Mouse (Mus musculus): ENCODE measurements at regions not wholly inside any gene's neighbourhood (a gene's known extent, or its start where the extent isn't known, plus 50 kb on each side); places are given as distances from the start of the nearest gene placed in this dataset.
"Not testable (repeated sequence)": the region's sequence is repeated elsewhere in the genome, so short reads cannot be mapped to it uniquely, and the experiment has no call there.

DNA sequence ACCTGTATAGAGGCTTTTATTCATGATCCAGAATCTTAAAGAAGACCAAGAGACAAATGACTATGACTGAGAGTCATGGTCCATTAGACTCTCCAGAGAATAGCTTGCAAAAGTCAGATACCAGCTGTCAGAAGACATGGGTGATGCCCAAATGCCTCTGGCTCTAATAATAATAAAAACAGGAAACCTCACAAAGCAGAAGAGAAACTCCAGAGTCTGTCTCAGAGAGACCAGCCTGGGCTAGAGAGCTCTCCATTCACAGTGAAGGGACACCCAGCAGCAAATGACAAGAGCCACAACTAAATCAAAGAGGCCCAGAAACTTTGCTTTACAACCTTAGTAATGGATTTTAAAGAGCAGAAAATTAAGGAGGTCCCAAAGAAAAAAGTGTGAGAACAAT lies 365.0 kb upstream of the Zfp703 start:
- Histone ChIP-seq H3K27ac (no peak overlapping the region), H3K36me3 (replicated peaks; ENCODE audit: control insufficient read depth, insufficient read depth) (no peaks in the 10 kb centered on the region), H3K27me3 (ENCODE audit: control insufficient read depth, insufficient read depth, low read length) (no peaks in the 10 kb centered on the region), H3K9me3 (ENCODE audit: control insufficient read depth, low read length) (peaks cover 6% of the 10 kb centered on the region; the same call in 1 of the 2 replicates), H3K4me2 (replicated peaks) (no peak overlapping the region), H3K9ac (no peak overlapping the region), H3K4me1 (replicated peaks; ENCODE audit: control insufficient read depth, insufficient read depth, low read length) (no peaks in the 10 kb centered on the region), H3K4me3 (replicated peaks; ENCODE audit: low read length) (no peak overlapping the region)
- DNase-seq (ENCODE audit: low spot score) (no peak), ATAC-seq (ENCODE audit: low FRiP score) (no peak)

DNA sequence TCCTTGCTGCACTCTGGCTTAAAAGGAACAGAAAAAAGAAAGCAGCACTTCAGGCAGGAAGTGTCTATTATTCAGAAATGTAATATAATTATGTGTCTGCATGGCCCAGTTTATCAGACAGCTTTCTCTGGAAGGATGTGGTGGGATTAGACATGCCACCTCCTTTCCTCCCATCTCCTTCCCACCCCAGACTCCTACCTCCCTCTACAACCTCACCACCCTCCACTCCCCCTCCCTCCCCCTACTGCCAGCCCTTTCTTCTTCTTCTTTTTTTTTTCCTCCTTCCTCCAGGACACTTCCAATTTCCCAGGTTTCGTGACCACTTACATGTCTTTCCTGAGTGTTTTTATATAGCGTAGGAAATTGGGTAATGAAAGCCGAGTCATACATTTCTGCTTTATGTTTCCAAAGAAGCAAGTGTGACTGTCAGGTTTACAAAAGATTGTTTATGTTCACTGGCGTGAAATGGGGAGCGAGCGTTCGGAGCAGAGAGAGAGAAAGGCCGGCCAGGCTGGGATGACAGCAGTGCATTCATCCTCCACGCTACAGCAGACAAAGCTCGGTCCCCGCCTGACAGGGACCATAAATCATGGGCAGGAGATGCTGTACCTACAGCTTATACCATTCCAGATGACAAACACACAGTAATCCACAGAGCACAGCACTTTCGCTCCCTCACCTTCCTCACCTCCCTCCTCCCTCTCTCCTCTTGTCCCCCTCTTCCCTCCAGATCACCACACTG lies 354.6 kb upstream of the Zfp703 start:
- Histone ChIP-seq H3K36me3 (replicated peaks; ENCODE audit: control insufficient read depth, insufficient read depth) (no peaks in the 10 kb centered on the region), H3K4me2 (replicated peaks) (peak overlapping the region; percentile 37), H3K9me3 (ENCODE audit: control insufficient read depth, low read length) (no peaks in the 10 kb centered on the region), H3K27me3 (ENCODE audit: control insufficient read depth, insufficient read depth, low read length) (no peaks in the 10 kb centered on the region), H3K4me3 (replicated peaks; ENCODE audit: low read length) (no peak overlapping the region), H3K9ac (peak overlapping the region; percentile 14; the same call in 1 of the 2 replicates), H3K27ac (peak overlapping the region; percentile 40), H3K4me1 (replicated peaks; ENCODE audit: control insufficient read depth, insufficient read depth, low read length) (peaks cover 33% of the 10 kb centered on the region)
- peak; percentile 86 for ATAC-seq (ENCODE audit: low FRiP score)
- 7% methylated on average over 12 of the region's 12 CpGs for WGBS
- DNase-seq (ENCODE audit: low spot score), result peak; percentile 74

DNA sequence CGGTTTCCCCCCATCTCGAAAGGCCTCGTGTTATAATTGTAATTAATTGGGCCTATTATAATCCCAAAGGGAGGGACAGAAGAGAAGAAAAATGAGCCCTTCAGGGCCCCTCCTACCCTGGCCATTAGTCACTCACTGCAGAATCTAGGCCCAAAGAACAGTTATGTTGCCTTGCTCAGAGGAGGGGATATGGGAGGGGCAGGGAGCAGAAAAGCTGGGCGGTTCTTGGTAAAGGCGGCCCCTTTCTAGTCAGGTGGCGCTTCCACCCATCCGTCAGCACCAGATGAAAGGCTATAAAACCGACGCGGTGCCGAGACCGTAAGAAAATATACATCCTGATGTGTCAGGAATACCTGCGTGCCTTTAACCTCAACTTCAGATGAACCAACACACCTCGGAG lies 350.9 kb upstream of the Zfp703 start:
- ATAC-seq (ENCODE audit: low FRiP score) (peak; percentile 31; the same call in 1 of the 2 replicates), DNase-seq (ENCODE audit: low spot score) (no peak)
- Histone ChIP-seq H3K36me3 (replicated peaks; ENCODE audit: control insufficient read depth, insufficient read depth) (no peaks in the 10 kb centered on the region), H3K9me3 (ENCODE audit: control insufficient read depth, low read length) (no peaks in the 10 kb centered on the region), H3K9ac (0 out of 2 replicates have a peak overlapping the region, but pooled peaks have one; percentile 9), H3K4me3 (replicated peaks; ENCODE audit: low read length) (no peak overlapping the region), H3K27me3 (ENCODE audit: control insufficient read depth, insufficient read depth, low read length) (no peaks in the 10 kb centered on the region), H3K4me1 (replicated peaks; ENCODE audit: control insufficient read depth, insufficient read depth, low read length) (peaks cover 36% of the 10 kb centered on the region), H3K4me2 (replicated peaks) (no peak overlapping the region), H3K27ac (peak overlapping the region; percentile 58; the same call in 1 of the 2 replicates)
- WGBS, result 54% methylated on average over 14 of the region's 14 CpGs

DNA sequence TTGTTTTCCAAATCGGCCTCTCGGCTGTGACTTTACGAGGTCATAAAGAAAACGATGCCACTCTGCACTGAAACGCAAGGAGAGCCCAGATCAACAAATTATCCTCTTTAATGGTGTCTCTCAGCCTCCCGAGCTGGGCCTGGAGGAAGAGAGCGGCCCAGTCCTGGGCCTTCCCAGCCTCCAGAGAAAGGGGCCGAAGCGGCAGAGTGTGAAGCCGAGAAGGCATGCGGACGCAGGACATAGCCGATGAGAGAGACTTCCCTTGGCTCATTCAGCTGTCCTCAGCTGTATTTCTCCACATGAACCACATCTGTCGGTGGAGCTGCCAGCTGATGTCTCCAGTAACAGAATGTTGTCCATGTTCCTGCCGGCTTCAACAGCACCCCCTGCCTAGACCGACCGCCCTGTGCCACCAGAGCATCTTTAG lies 350.5 kb upstream of the Zfp703 start:
- Histone ChIP-seq H3K4me2 (replicated peaks) (no peak overlapping the region), H3K9ac (0 out of 2 replicates have a peak overlapping the region, but pooled peaks have one; percentile 12), H3K9me3 (ENCODE audit: control insufficient read depth, low read length) (no peaks in the 10 kb centered on the region), H3K27me3 (ENCODE audit: control insufficient read depth, insufficient read depth, low read length) (no peaks in the 10 kb centered on the region), H3K27ac (peak overlapping the region; percentile 58), H3K4me3 (replicated peaks; ENCODE audit: low read length) (no peak overlapping the region), H3K4me1 (replicated peaks; ENCODE audit: control insufficient read depth, insufficient read depth, low read length) (peaks cover 35% of the 10 kb centered on the region), H3K36me3 (replicated peaks; ENCODE audit: control insufficient read depth, insufficient read depth) (no peaks in the 10 kb centered on the region)
- ATAC-seq (ENCODE audit: low FRiP score) (no peak), DNase-seq (ENCODE audit: low spot score) (no peak)
- 46% methylated on average over 17 of the region's 17 CpGs for WGBS

DNA sequence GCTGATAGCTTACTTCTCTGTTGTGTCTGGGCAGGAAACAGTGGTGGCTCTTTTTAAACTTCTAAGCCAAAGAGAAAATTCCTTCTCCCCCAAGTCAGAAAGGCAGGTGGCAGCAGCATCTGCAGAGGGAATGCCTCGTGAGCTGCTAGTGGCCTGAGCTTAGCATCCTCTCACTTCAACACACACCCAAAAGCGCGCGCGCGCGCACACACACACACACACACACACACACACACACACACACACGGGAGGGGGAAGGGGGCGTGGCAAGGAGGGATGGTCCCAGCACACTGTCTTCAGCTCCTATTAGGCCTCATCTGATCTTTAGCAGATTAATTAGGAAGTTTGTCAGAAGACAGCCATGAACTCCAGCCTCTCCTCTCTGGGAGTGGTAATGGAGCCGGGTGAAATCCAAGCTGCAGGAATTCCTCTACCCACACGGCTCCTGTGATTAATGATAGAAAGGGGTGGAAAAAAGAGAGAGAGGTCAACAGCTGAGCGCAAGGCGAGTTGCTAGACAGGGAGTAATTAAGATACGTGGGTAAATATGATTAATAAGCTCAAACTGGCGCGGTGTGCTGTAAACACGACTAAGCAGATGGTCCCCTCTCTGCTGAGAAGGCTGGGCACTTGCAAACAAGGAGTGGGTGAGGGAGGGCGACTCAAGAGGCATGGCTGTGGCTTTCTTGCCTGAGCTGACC lies 349.8 kb upstream of the Zfp703 start:
- ATAC-seq (ENCODE audit: low FRiP score) (no peak), DNase-seq (ENCODE audit: low spot score) (peak; percentile 25)
- no peaks in the 10 kb centered on the region for H3K36me3 ChIP-seq (replicated peaks; ENCODE audit: control insufficient read depth, insufficient read depth)
- no peaks in the 10 kb centered on the region for H3K9me3 ChIP-seq (ENCODE audit: control insufficient read depth, low read length)
- no peaks in the 10 kb centered on the region for H3K27me3 ChIP-seq (ENCODE audit: control insufficient read depth, insufficient read depth, low read length)
- WGBS, result 46% methylated on average over 18 of the region's 18 CpGs
- no peak overlapping the region for H3K4me3 ChIP-seq (replicated peaks; ENCODE audit: low read length)
- no peak overlapping the region for H3K9ac ChIP-seq
- H3K4me2 ChIP-seq (replicated peaks), result no peak overlapping the region
- H3K4me1 ChIP-seq (replicated peaks; ENCODE audit: control insufficient read depth, insufficient read depth, low read length), result peaks cover 28% of the 10 kb centered on the region
- peak overlapping the region; percentile 58 for H3K27ac ChIP-seq

DNA sequence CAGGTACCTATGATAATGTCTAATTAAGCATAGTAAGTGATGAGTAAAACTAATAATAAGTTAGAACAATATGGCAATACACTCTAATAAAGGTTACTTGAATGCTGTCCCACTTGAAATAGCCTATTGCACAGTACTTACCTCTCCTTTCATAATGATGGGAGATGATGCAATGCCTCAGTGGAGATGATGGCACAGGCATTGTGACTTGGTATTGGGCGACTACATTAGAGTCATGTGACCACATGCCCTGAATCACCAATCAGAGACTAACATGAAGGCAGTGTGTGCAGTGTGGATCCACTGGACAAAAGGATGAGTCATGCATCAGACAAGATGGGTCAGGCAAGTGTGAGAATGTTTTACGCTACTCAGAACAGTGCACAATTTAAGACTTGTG lies 346.6 kb upstream of the Zfp703 start:
- Histone ChIP-seq H3K27ac (no peak overlapping the region), H3K36me3 (replicated peaks; ENCODE audit: control insufficient read depth, insufficient read depth) (no peaks in the 10 kb centered on the region), H3K4me3 (replicated peaks; ENCODE audit: low read length) (no peak overlapping the region), H3K9ac (no peak overlapping the region), H3K4me2 (replicated peaks) (no peak overlapping the region), H3K4me1 (replicated peaks; ENCODE audit: control insufficient read depth, insufficient read depth, low read length) (peaks cover 20% of the 10 kb centered on the region), H3K9me3 (ENCODE audit: control insufficient read depth, low read length) (no peaks in the 10 kb centered on the region), H3K27me3 (ENCODE audit: control insufficient read depth, insufficient read depth, low read length) (no peaks in the 10 kb centered on the region)
- DNase-seq (ENCODE audit: low spot score) (no peak), ATAC-seq (ENCODE audit: low FRiP score) (no peak)
- 96% methylated on average over 2 of the region's 2 CpGs for WGBS

DNA sequence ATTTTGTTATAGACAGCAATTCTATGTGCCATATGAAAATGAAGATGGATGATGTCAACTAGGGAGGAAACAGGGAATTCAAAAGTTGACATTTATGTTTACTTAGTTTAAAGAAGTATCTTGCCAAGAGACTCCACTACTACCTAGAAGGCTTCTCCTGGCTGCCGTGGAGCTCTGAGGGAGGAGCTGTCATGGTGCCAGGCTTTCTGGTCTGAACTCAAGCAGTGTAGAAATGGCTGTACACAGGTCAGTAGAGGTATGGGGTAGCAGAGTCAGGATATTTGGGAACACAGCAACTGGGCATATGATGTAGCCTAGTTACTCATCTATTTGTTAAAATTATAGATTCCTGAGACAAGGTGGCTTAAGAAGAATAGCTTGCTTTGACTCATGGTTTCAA lies 341.4 kb upstream of the Zfp703 start:
- H3K27me3 ChIP-seq (ENCODE audit: control insufficient read depth, insufficient read depth, low read length), result no peaks in the 10 kb centered on the region
- no peak for ATAC-seq (ENCODE audit: low FRiP score)
- no peak overlapping the region for H3K9ac ChIP-seq
- no peaks in the 10 kb centered on the region for H3K36me3 ChIP-seq (replicated peaks; ENCODE audit: control insufficient read depth, insufficient read depth)
- WGBS, result 68% methylated on average over 1 of the region's 1 CpGs
- H3K9me3 ChIP-seq (ENCODE audit: control insufficient read depth, low read length), result no peaks in the 10 kb centered on the region
- H3K4me2 ChIP-seq (replicated peaks), result no peak overlapping the region
- no peaks in the 10 kb centered on the region for H3K4me1 ChIP-seq (replicated peaks; ENCODE audit: control insufficient read depth, insufficient read depth, low read length)
- H3K4me3 ChIP-seq (replicated peaks; ENCODE audit: low read length), result no peak overlapping the region
- no peak for DNase-seq (ENCODE audit: low spot score)
- H3K27ac ChIP-seq, result no peak overlapping the region

DNA sequence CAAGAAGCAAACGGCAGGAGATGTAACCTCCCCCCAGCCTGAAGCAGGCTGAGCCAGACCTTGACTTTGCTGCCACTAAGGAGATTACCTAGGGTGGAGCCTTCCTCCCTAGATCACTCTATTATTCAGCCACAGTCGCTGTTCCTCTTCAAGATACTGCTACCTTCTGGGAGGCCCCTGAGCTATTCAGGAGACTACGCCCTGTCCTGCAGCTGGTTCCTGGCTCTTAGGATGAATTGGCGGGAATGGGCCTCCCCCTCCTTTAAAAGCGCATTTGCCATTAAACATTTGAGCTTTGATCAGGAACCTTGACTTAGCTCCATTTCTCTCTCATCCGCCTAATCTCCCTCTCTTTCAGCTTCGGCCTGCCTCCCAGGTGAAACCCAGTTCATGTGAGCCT lies 331.8 kb upstream of the Zfp703 start:
- not testable (repeated sequence) for H3K27me3 ChIP-seq (ENCODE audit: control insufficient read depth, insufficient read depth, low read length); H3K27ac ChIP-seq; H3K36me3 ChIP-seq (replicated peaks; ENCODE audit: control insufficient read depth, insufficient read depth); ATAC-seq (ENCODE audit: low FRiP score); H3K4me1 ChIP-seq (replicated peaks; ENCODE audit: control insufficient read depth, insufficient read depth, low read length); H3K4me3 ChIP-seq (replicated peaks; ENCODE audit: low read length); H3K4me2 ChIP-seq (replicated peaks); H3K9me3 ChIP-seq (ENCODE audit: control insufficient read depth, low read length); H3K9ac ChIP-seq; DNase-seq (ENCODE audit: low spot score)
- WGBS, result 82% methylated on average over 7 of the region's 7 CpGs

DNA sequence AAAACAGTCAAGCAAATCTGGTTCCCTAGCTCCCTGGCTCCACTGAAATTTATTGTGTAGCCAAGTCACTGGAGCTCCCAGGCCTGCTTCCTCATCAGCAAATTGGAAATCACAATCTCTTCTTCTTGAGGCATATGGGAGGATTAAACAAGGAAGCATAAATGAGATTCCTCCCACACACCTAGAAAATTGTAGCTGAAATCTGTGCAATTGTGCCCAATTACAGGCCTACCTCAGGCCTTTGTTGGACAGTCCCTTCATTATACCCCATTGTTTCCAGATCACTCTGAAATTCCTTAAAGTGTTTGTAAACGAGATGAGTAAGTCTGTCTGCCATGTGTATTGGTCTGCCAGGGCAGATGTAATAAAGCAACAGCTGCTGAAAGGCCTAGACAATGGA lies 326.8 kb upstream of the Zfp703 start:
- DNase-seq (ENCODE audit: low spot score) (no peak), ATAC-seq (ENCODE audit: low FRiP score) (no peak)
- H3K4me3 ChIP-seq (replicated peaks; ENCODE audit: low read length), result no peak overlapping the region
- H3K36me3 ChIP-seq (replicated peaks; ENCODE audit: control insufficient read depth, insufficient read depth), result no peaks in the 10 kb centered on the region
- no peak overlapping the region for H3K9ac ChIP-seq
- no peaks in the 10 kb centered on the region for H3K9me3 ChIP-seq (ENCODE audit: control insufficient read depth, low read length)
- WGBS, result 54% methylated on average over 1 of the region's 1 CpGs
- H3K27me3 ChIP-seq (ENCODE audit: control insufficient read depth, insufficient read depth, low read length), result no peaks in the 10 kb centered on the region; the same call in 1 of the 2 replicates
- no peaks in the 10 kb centered on the region for H3K4me1 ChIP-seq (replicated peaks; ENCODE audit: control insufficient read depth, insufficient read depth, low read length)
- H3K4me2 ChIP-seq (replicated peaks), result no peak overlapping the region
- 0 out of 2 replicates have a peak overlapping the region, but pooled peaks have one; percentile 2 for H3K27ac ChIP-seq
